Mouse (Mus musculus) v-Abl transformed pro-B cells (cell line): ENCODE measurements around the gene Ntrk2.

Experiments
- in situ Hi-C, 2 experiments: fragments of 400-800 bp; cut with MboI; formaldehyde crosslinking; loops; one replicate each; pipeline ENCODE4 v1.15.1; 2025; ENCODE audit not compliant: unreplicated experiment in 2 of 2

Gene Ntrk2

DNA sequence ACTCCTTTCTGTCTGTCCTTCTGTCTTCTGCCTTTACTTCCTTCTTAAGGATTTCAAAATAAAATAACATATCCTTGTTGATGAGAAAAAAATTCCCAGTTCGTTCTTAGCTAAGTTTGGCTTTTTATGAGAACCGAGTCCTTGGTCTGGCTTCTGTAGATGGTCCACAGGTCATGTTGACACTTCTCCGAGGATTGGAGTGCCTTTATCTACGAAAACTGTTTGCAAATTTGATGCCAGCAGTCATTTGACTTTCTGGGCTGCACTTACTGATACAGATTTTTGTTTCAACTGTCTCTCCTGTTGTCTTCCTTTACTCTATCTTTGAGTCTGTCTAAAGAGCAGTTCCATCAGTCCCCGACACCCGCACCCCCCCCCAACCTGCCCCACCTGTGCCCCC, 154.0 kb downstream of the Ntrk2 start:
- in situ Hi-C loops = no loop called here

DNA sequence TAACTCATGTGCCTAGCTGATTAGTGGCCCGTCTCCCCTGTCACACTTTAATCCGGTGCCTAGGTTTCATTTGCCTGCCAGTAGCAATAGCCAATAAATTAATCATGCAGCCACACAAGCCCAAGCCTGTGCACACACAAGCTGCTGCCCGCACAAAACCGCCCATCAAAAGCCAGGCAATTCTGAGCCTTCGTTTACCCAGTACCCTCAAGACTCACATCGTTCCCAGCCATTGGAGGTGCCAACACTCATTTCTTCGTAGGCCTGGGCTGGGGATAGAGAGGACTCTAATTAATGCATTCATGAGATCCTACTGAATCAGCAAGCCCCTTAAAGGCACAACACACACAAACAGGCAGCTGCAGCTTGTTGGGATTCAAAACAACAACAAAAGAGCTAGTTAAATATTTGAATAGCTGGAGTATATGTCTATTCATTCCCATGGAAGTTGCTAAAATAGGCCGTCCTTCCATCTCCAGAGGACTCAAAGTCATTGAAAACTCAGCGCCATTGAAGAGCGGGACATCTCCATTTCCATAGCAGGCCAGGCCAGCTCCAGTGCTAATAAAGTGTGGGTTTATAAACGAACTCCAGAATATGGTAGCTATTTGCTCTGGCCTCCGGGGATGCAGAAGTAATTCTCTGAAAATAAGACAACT, 158.5 kb downstream of the Ntrk2 start:
- in situ Hi-C loops = no loop called here

DNA sequence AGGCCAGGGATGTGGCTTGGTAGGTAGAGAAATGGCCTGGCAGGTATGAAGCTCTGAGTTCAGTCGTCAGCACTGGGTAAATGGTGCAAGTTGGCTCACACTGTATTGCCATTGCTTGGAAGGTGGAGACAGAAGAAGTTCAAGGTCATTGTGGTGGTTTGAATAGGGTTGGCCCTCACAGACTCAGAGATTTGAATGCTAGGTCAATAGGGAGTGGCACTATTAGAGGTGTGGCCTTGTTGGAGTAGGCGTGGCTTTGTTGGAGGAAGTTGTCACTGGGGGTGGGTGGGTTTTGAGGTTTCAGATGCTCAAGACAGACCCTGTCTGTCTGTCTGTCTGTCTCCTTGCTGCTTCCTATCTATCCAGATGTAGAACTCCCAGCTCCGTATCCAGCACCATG, 159.5 kb downstream of the Ntrk2 start:
- in situ Hi-C loops = no loop called here

DNA sequence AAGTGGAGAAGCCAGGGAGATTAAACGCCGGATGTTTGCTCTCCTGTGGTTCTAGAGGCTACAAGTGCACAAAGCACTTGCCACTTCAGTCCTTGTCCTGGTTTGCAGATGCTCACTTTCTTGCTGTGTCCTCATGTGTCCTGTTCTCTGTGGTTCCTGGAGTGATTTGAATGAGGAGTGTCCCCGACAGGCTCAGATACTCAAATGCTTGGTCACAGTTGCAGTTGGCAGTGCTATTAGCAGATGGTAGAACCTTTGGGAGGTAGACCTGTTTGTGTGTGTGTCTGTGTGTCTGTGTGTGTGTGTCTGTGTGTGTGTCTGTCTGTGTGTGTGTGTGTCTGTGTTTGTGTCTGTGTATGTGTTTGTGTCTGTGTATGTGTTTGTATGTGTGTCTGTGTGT, 160.1 kb downstream of the Ntrk2 start:
- in situ Hi-C loops = no loop called here

DNA sequence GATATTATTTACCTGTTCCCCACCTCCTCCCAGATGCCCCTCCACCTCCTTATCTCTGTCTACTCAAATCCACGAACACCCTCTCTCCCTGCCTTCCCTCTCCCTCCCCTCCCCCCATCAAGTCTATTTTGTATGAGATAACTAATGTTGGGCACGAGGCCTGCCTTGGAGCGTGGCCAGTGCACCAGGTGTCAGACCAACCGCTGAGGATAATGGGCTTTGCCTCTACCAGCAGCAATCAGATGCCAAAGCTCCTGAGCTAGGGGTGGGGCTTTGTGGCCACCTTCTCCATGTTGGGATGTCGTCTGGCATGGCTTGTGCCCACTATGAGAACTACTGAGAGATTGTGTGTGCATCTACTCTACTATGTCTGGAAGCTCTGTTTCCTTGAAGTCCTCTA, 161.8 kb downstream of the Ntrk2 start:
- in situ Hi-C loops = no loop called here

DNA sequence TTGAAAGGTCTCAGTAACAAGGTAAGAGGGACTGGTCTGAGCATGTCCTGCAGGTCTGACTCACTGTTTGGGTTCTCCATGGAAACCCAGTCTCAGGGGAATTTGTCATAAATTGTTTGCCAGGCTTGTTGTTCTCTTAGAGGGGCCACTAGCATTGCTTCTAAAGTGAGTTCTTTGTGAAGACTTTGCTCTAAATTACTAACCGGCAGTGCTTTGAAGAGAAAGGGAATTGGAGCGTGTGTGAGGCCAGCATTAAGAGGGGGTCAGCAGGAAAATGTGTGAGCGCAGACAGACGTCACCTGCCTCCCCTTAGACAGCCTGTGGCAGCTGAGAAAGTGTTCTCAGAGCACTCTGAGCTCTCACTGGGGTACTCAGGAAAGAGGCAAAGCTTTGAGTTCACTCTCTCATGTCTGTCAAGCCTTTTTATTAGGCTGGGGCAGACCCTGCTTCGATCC, 165.1 kb downstream of the Ntrk2 start:
- in situ Hi-C loops = no loop called here

DNA sequence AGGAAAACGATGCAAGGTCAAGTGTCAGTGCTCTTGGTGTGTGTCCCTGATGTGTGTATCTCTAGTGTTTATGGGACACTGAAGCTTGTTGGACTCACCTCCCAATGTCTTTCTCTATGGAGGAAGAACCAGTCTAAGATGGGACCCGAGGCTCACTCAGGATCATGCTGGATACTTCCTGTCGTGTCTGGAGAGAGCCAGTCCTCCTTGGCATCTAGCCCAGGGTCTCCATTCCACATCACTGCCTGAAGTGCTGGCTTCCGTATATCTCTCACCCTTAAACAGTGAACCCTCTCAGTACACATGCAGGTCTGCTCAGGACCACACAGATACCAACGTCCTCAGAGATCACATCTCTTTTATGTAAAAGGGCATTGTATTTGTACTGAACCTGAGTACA, 166.1 kb downstream of the Ntrk2 start:
- in situ Hi-C loops = no loop called here

DNA sequence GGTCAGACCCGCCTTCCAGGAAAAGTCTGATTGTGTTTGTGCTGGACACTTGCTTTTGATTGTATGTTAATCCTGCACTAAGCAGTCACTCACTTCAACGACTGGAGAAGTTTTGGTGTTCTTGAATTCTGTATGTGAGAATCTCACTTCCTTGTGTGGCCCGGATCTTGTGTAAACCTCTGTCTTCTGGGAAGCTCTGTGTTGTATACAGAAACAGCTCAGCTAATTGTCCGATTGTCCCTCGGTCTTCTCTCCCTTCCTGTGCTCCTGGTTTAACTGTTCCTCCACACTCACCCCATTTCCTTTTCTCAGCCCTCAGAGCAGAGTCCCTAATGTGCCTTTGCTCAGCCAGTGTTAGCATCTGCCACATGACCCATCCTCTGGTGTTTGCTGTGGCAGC, 190.1 kb downstream of the Ntrk2 start:
- in situ Hi-C loops = no loop called here

DNA sequence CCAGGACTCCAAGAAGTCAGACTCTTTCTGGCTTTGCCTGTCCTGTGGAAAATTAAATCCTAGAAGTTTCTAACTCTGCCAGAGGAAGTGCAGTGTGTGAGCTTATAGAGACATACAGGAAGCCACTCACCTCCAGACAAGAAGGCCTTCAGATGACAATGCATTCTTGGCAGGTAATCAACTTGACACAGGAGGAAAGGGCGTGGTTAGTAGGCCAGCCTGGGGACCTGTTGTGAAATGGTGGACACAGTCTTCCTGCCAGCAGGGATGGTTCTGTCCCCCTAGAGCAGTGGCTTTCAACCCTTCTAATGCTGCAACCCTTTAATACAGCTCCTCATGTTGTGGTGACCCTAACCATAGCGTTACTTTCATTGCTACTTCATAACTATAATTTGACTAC, 191.4 kb downstream of the Ntrk2 start:
- in situ Hi-C loops = no loop called here

DNA sequence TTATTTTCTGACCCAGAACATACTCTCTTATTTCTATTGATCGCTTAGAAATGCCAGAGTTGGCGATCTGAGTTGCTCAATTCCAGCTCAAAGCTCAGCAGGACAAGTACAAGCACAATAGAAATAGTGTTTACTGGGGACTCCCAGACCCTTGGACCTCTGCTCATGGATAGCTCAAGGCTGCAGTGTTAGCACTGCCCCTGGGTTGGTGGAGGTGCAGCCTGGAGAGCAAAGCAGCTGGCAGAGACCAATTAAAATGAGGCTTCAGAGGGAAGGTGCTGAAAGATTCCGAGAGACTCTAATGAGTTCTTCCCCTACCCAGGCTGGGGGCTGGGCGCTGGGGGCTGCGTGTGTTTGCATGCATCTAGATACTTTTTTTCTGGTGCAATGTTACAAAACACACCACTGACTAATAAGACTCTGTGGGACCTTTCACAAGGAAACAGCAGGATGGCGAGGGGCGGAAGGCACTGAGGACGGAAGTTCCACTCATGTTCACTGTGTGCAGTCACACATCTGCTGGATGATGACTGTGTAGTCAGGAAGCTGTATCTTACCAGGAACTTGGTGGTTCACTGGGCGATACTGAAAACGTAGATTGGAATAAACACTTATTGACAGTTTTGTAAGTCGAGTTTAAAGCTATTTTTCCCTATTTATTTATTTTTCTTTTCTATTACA, 193.1 kb downstream of the Ntrk2 start:
- in situ Hi-C loops = no loop called here

DNA sequence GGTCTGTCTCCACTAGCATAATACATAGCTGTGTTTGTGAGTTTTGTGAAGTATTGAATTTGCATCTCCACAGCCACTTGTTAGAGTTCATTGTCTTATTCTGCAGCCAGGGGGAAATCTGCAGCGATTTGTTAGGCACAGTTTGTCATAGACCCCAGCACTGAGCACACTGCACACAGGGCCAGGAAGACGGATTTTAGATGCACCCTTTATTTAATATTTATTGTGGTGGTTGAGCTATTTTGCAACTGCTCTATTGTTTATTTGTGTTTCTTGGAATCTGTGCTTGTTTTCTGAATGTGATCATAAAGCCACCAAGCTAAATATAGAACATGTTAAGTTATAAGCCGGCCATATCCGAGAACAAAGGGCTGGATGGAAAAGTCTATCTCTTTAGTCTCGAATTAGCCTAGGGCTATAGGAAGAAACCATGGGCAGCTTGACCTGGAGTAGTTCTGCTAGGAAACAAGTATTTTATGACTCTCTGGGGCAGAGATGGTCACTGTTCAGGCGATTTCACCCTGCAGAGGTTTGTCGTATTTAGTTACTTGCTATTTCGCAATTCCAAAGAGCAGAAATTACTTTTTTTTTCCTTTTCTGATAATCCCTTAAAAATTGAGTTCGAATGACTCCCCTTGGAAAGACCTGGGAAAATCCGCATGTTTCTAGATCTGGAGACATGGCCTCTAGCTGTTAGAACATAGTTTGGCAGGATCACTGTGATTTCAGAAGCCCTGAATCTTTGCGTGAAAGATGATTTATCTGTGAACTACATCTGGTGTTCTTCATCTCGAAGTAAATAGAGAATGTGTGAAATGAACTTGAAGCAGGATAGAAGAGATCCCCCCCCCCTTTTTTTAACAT, 196.8 kb downstream of the Ntrk2 start:
- in situ Hi-C loops = no loop called here

DNA sequence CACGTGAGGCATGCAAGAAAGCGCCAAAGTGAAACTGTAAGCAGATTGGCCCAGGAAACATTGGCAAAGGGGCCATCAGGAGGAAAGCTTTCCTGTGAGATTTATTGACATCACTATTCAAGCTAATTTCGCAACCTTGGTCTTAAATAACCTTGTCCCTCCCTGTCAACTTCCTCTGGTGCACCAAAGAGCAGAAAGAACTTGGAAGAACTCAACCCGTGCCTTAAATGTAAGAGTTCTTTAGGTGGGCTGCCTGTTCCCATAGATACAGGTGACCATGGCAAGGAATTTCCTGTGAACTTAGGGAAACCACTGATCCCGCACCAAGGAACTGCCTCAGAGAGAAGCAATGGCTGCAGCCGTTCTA, 197.4 kb downstream of the Ntrk2 start:
- in situ Hi-C loops = no loop called here

DNA sequence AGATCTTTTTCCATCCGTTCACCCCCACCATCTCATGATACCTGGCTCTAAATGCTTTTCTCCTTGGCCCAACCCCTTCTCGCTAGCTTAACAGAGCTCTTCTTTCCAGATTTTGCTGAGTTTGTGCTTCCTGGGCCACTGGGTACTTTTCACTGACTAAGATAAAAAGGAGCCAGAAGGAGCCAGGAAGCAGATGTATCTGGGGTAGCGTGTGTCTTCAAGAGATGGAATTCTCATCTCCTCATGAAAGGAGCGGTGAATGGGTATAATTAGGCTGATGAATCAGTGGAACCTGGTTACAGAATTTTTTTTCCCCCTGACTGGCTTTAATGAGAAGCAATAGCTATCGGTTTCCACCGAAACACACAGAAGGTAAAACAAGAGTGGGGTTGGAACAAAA, 198.2 kb downstream of the Ntrk2 start:
- in situ Hi-C loops = no loop called here

DNA sequence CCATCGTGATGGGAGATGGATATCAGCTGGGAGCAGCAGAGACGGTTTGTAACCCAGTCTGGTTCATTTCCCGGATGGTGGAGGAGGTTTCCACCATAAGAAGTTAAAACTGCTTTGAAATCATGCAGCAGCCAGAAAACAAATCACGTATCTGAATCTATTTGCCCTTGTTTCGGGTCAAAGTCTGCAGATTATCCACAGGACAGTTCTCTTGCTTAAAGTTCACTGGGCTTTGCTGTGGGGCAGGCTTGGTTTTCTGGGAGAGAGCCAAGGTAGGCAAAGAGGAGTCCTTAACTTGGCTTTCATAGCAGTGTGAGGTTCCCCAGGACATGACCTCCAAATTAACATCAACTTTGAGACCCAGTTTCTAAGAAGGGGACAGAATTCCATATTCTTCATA, 203.5 kb downstream of the Ntrk2 start:
- in situ Hi-C loops = no loop called here

DNA sequence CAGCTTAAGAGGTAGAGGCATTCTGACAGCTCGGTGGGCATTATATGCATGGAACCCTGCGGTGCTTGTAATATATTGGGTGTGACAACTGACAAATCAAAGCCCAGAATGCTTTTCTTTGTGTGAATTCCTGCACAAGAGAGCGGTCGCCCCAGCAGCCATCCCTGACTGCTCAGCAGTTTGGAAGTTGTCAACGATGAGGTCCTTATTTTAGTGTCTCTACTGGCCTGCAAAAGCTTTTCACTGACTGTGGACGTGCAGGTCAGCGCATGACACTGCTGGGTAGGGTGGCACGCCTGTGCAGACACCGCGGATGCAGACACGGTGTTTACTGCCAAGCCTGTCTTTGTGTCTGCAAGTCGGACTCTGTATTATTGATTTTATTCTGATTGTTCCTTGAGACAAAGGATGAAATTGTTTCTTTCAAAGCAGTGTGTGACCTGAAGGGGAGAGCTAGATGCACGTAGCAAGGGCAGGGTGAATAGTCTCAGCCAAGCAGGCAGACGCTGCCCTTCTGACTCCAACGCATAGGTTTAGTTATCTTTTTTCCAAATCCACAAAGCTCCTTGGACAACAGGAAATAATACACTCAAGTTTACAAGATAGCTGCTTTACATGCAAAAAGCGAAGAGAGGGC, 204.6 kb downstream of the Ntrk2 start:
- in situ Hi-C loops = no loop called here

DNA sequence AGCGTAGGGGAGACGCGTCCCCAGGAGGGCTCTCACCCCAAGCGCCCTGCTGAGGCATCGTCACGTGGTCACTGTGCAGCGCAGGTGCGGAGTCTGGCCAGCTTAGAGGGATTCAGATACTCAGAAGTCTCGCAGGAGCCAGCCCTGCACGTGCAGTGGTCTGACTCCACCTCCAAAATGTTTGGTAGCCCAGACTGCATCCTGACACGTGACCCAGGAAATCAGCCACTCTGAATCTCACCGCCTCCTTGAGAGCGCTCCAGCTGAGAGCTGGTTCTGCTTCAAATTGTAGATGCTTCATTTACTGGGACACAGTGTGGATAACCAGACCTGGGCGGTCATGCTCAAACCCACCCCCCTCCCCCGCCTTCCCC, 205.1 kb downstream of the Ntrk2 start:
- in situ Hi-C loops = no loop called here

DNA sequence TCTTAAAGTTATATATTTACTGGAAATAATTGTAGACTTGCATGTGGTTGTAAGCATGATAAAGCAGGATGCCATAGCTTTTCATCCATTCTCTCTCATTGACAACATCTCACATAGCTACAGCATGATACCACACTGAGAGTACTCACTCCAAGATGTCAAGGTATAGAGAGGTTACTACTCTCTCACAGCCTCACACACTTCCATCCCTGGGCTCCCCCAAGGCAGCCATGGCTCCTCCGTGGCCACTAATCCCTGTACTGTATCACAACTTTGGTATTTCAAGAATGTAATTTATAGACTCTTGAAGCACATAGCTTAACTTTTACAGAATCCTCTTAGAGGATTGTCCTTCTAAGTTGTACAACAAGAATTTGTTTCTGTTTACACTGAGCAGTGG, 209.0 kb downstream of the Ntrk2 start:
- in situ Hi-C loops = no loop called here

DNA sequence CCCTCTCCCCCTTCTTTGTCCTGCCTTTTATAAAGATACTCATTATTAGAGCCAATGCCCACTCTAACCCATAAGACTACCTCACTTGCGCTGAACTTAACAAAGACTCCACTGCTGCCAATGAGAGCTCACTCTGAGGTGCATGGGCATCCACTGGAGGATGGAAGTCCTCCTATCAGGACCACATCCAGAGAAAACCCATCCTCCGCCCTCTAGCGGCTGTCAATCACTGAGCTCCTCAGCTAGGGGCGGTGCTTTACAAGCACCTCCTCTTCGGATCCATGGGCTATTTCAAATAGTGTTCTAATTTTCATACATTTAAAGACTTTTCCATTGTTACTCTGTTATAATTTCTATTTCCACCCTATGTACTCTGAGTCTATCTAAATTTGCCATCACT, 210.8 kb downstream of the Ntrk2 start:
- in situ Hi-C loops = no loop called here

DNA sequence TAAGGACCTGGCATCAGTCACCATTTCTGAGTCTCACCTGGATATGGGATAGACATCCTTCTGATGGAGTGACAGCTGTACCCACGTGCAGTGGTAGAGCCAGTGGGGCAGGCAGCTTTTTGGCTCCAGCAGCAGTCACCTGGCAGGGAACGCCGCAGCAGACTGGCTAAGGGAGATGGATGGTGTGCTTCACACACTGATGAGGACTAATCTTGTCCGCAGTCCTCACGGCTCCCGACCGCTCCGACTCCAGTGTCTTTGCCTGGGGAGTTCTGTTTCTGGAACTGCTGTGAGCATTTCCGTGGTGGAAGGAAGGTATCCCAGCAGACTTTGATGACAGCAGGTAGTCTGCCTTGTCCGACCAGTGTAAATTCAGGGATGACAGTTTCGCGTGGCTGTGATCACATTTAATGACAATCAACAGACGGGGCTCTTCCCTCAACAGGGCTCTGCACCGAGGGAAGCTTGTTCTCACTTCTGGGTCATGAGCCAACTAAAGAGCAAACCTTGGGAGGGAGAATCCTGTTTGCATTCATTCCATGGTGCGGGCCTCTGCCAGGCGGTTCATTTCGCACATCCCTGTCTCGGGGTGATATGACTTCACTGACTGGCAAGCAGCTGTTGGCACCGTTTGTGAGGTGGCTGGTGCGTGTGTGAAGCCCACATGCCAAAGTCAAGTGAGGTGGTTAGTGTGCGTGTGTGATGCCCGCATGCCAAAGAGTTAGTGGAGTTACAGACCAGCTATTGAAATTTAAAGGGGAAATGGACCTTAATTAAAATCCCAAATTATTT, 216.1 kb downstream of the Ntrk2 start:
- in situ Hi-C loops = no loop called here

DNA sequence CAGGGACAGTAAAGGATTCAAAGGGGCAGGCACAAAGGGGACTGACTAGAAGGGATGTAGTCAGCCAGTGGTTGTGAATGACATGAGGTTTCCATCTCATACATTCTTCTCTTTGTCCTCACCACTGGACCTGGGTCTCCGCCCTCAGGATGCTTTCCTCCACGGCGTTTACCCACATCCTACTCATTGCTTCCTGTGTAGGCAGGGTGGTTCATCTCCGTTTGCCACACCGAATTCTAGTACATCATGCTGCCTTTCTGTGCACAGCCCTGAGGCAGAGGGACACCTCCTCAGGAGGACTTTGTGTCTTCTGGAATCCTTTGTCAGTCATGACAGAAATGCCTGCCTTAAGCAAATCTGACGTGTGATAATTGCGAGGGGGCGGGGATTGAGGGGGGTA, 219.3 kb downstream of the Ntrk2 start:
- in situ Hi-C loops = no loop called here

DNA sequence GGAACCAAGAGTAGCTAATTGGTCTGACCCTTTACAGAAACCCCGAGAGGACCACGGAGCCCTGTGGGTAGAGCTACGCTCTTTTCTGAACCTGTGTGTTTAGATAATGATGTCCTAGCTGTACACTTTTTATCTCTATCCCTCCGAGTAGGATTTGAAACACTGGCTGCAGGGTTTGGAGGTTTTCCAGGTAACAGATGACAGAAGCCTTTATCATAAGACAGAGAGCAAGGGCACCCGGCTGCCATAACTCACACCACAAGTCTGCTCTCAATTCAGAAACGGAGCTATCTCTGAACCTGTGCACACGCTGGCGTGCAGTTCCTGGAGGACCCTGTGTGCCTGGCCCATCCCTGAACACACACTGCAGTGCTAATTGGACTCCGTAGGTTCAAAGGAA, 221.1 kb downstream of the Ntrk2 start:
- in situ Hi-C loops = no loop called here
